Comparison of ENCODE assay signal across 22 mouse cellular contexts in the genomic region with DNA sequence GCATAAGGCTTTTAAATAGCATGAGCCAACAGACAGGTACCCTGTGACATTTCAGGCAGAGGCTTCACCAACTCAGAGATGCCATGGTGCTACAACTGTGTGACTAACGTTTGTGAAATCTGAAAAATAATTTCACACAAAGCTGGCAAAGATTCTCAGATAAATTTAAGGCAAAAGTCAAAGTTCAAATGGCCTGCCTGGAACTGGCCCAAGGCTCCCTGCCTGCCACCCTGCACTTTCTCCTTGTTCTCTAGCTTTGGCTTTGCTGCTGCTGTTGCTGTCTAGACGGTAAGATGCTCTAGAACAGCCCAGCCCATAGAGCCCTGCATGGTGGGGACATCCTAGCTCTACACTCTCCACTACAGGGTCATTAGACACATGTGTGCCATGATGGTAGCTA. TPM values are rescaled to one million over a fixed set of nuclear protein-coding genes. Genes with fewer than 3 reads are reported as not detected.
A peak's percentile ranks its signal among the peaks of the same experiment; 100 is the strongest.
DNase-seq lines count a peak whose midpoint lies in the region; ATAC-seq and TF ChIP-seq lines count a peak whose summit lies in the region.
"Had no signal": no experiment of that assay in that cellular context is flagged by ENCODE, and none has a peak within 500 bp of the region (broad histone marks: within the 10 kb centered on the region; RNA-seq: fewer than 3 reads in every experiment).

No protein-coding gene starts in this region.

- no peak for ATAC-seq in kidney, embryonic 15.5 days (replicated peaks; ENCODE audit: low FRiP score)
- no peak for ATAC-seq in liver, embryonic 11.5 days (replicated peaks; ENCODE audit: low FRiP score)
- no peak for ATAC-seq in lung, postnatal 0 days
- ATAC-seq: CD4-positive, CD25-positive, alpha-beta regulatory T cell, adult 4 months; forebrain, embryonic 15.5 days; hindbrain, embryonic 16.5 days had no signal

- no peaks in the 10 kb centered on the region for H3K36me3 ChIP-seq in kidney, embryonic 15.5 days
- no peaks in the 10 kb centered on the region for H3K36me3 ChIP-seq in liver, adult 2 months (ENCODE audit: control insufficient read depth, insufficient read depth, low read length)
- H3K36me3 ChIP-seq in liver, embryonic 11.5 days (ENCODE audit: control insufficient read depth, insufficient read depth, low read length): no peaks in the 10 kb centered on the region
- H3K36me3 ChIP-seq in lung, postnatal 0 days (ENCODE audit: insufficient read depth, low read length): no peaks in the 10 kb centered on the region
- H3K36me3 ChIP-seq: embryonic facial prominence, embryonic 12.5 days; forebrain, embryonic 15.5 days; heart, embryonic 10.5 days; hindbrain, embryonic 12.5 days had no signal

- TF ChIP-seq CTCF in liver, adult 2 months (IDR thresholded peaks at IDR 0.05; ENCODE audit: low read depth, low read length): no peak
- no peak for TF ChIP-seq CTCF in lung, postnatal 0 days (IDR thresholded peaks at IDR 0.05)

- no peak for TF ChIP-seq POLR2A in liver, adult 2 months (IDR thresholded peaks at IDR 0.05; ENCODE audit: extremely low read depth, insufficient read depth, low read length)

- no peak for TF ChIP-seq EP300 in lung, postnatal 0 days (IDR thresholded peaks at IDR 0.05)

- H3K9ac ChIP-seq in kidney, embryonic 15.5 days: no peak overlapping the region
- H3K9ac ChIP-seq in liver, adult 2 months (ENCODE audit: low read depth, low read length): no peak overlapping the region
- H3K9ac ChIP-seq in liver, embryonic 11.5 days (ENCODE audit: low read depth, low read length): no peak overlapping the region
- no peak overlapping the region for H3K9ac ChIP-seq in lung, postnatal 0 days (replicated peaks; ENCODE audit: low read depth)
- H3K9ac ChIP-seq: embryonic facial prominence, embryonic 12.5 days; forebrain, embryonic 15.5 days; hindbrain, embryonic 12.5 days had no signal

- H3K79me2 ChIP-seq in liver, adult 2 months (ENCODE audit: control insufficient read depth, insufficient read depth, low read length): no peaks in the 10 kb centered on the region

- no peak overlapping the region for H3K27ac ChIP-seq in kidney, embryonic 15.5 days
- no peak overlapping the region; the same call in 1 of the 2 replicates for H3K27ac ChIP-seq in liver, adult 2 months (replicated peaks; ENCODE audit: insufficient read depth, low read depth, low read length)
- H3K27ac ChIP-seq in liver, embryonic 11.5 days (ENCODE audit: low read depth, low read length): no peak overlapping the region
- no peak overlapping the region for H3K27ac ChIP-seq in lung, postnatal 0 days (ENCODE audit: low read length)
- H3K27ac ChIP-seq: embryonic facial prominence, embryonic 12.5 days; forebrain, embryonic 15.5 days; heart, embryonic 10.5 days; hindbrain, embryonic 12.5 days had no signal

- H3K4me1 ChIP-seq in kidney, embryonic 15.5 days: no peaks in the 10 kb centered on the region
- H3K4me1 ChIP-seq in liver, adult 2 months (ENCODE audit: control insufficient read depth, insufficient read depth, low read length): peaks cover 7% of the 10 kb centered on the region
- H3K4me1 ChIP-seq in liver, embryonic 11.5 days (replicated peaks; ENCODE audit: control insufficient read depth, insufficient read depth, low read length): no peaks in the 10 kb centered on the region
- no peaks in the 10 kb centered on the region for H3K4me1 ChIP-seq in lung, postnatal 0 days (ENCODE audit: insufficient read depth, low read depth, low read length)
- H3K4me1 ChIP-seq: embryonic facial prominence, embryonic 12.5 days; forebrain, embryonic 15.5 days; heart, embryonic 10.5 days; hindbrain, embryonic 12.5 days had no signal

- no peaks in the 10 kb centered on the region for H3K9me3 ChIP-seq in kidney, embryonic 15.5 days (replicated peaks)
- H3K9me3 ChIP-seq in liver, embryonic 11.5 days (ENCODE audit: control insufficient read depth, low read length): no peaks in the 10 kb centered on the region
- H3K9me3 ChIP-seq in lung, postnatal 0 days (ENCODE audit: low read length): no peaks in the 10 kb centered on the region
- H3K9me3 ChIP-seq: embryonic facial prominence, embryonic 12.5 days; forebrain, embryonic 15.5 days; G1E; heart, embryonic 10.5 days; hindbrain, embryonic 12.5 days had no signal

- no peaks in the 10 kb centered on the region for H3K27me3 ChIP-seq in kidney, embryonic 15.5 days
- no peaks in the 10 kb centered on the region for H3K27me3 ChIP-seq in liver, adult 2 months (ENCODE audit: control insufficient read depth, insufficient read depth, low read length)
- H3K27me3 ChIP-seq in liver, embryonic 11.5 days (replicated peaks; ENCODE audit: control insufficient read depth, insufficient read depth, low read length): no peaks in the 10 kb centered on the region
- no peaks in the 10 kb centered on the region for H3K27me3 ChIP-seq in lung, postnatal 0 days (replicated peaks; ENCODE audit: insufficient read depth, low read length)
- H3K27me3 ChIP-seq: forebrain, embryonic 15.5 days; hindbrain, embryonic 12.5 days had no signal

- no peak overlapping the region for H3K4me2 ChIP-seq in kidney, embryonic 15.5 days
- no peak overlapping the region for H3K4me2 ChIP-seq in liver, embryonic 11.5 days
- no peak overlapping the region for H3K4me2 ChIP-seq in lung, postnatal 0 days (replicated peaks; ENCODE audit: low read depth, low read length)
- H3K4me2 ChIP-seq: embryonic facial prominence, embryonic 12.5 days; forebrain, embryonic 15.5 days; hindbrain, embryonic 12.5 days had no signal

- WGBS in kidney, embryonic 15.5 days: 63% methylated on average over 2 of the region's 2 CpGs
- 24% methylated on average over 2 of the region's 2 CpGs for WGBS in liver, adult 2 months
- WGBS in liver, embryonic 11.5 days: 80% methylated on average over 2 of the region's 2 CpGs
- WGBS in lung, postnatal 0 days: 54% methylated on average over 2 of the region's 2 CpGs

- no peak overlapping the region for H3K4me3 ChIP-seq in kidney, embryonic 15.5 days (replicated peaks)
- H3K4me3 ChIP-seq in liver, adult 2 months (ENCODE audit: insufficient read depth, low read depth, low read length): no peak overlapping the region
- H3K4me3 ChIP-seq in liver, embryonic 11.5 days (ENCODE audit: low read depth, low read length): no peak overlapping the region
- no peak overlapping the region for H3K4me3 ChIP-seq in lung, postnatal 0 days (ENCODE audit: low read depth, low read length)
- H3K4me3 ChIP-seq: embryonic facial prominence, embryonic 12.5 days; forebrain, embryonic 15.5 days; heart, embryonic 10.5 days; hindbrain, embryonic 12.5 days had no signal

- peak; percentile 34 for DNase-seq in adrenal gland, adult 2 months
- DNase-seq in adrenal gland, postnatal 4 days (ENCODE audit: low spot score in 2 of 2): no peak
- peak; percentile 21 for DNase-seq in kidney, adult 18-20 months
- DNase-seq in liver, adult 2 months (ENCODE audit: extremely low read depth, low read depth, low spot score): peak; percentile 83
- DNase-seq in liver, embryonic 11.5 days (ENCODE audit: low spot score): no peak
- DNase-seq in lung, postnatal 0 days (ENCODE audit: low spot score): no peak
- DNase-seq: B cell, adult 2 months; cerebellum, adult 11-12 months; cerebellum, adult 9-10 months; cerebellum, postnatal 25 days; gastrocnemius, postnatal 10 days; heart, adult 18-20 months; heart, postnatal 10 days; heart, postnatal 4 days had no signal

RNA-seq across cellular contexts. Expression of a gene that starts 49.5 kb away (rescaled TPM):
- total RNA-seq in adrenal gland, adult 2 months (2021): 10 to 100 TPM in 1 of 2 experiments, 1 to 10 TPM in 1; 9.1 to 11.5 TPM
- polyA plus RNA-seq in adrenal gland, adult 2 months (2012; rRNA removed): 0.20 TPM in 1 of 2 replicates, not detected in the other
- 10 to 100 TPM; 18.8 to 24.0 TPM for total RNA-seq in adrenal gland, postnatal 4 days (2021)
- polyA plus RNA-seq in kidney, embryonic 15.5 days (2015; fragmentation: Nextera tagmentation; extraction: Ambion mirVana): 17.5 and 18.0 TPM in 2 replicates
- total RNA-seq in liver, adult 2 months (2014; rRNA removed): 7.4 and 7.5 TPM in 2 replicates
- 0.84 and 1.2 TPM in 2 replicates for polyA plus RNA-seq in liver, adult 2 months (2012; rRNA removed)
- 13.2 and 14.2 TPM in 2 replicates for polyA plus RNA-seq in liver, embryonic 11.5 days (2014; fragmentation: Nextera tagmentation; extraction: Ambion mirVana)
- 5.3 and 6.5 TPM in 2 replicates for polyA plus RNA-seq in lung, postnatal 0 days (2015; fragmentation: Nextera tagmentation; extraction: Ambion mirVana)

Comparison
In these comparisons a context has a peak if more than half of its experiments do, and no peak if none do; other contexts are left out.
1. DNase-seq: peak in adrenal gland, adult 2 months (single experiment), kidney, adult 18-20 months (single experiment) and liver, adult 2 months (single experiment); none in adrenal gland, postnatal 4 days (0 of 2), liver, embryonic 11.5 days (single experiment) and lung, postnatal 0 days (single experiment).